Comparison of ENCODE assay signal across 16 mouse cellular contexts in the genomic region with DNA sequence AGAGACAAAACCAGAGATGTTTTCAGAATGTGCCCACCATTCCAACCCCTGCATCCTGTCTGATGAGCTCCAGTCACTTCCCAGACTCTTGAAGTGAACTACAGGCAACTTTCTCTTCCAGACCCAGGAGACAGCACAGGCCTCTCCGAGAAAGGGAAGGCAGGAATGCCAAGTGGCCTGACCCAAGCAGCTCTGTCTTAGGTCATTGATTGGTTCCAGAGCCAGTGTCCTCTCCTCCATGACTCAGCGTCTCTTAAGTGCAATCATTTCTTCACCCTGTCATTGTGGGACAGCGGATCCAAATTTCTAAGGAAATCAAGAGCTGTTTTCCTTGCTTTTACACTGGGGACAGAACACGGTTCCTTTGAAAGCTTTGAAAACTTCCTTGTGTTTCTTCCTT.
A peak's percentile ranks its signal among the peaks of the same experiment; 100 is the strongest.
DNase-seq lines count a peak whose midpoint lies in the region; ATAC-seq and TF ChIP-seq lines count a peak whose summit lies in the region.
"Had no signal": no experiment of that assay in that cellular context is flagged by ENCODE, and none has a peak within 500 bp of the region (broad histone marks: within the 10 kb centered on the region; RNA-seq: fewer than 3 reads in every experiment).

No protein-coding gene starts in this region.

- 58% methylated on average over 4 of the region's 4 CpGs for WGBS in limb, embryonic 15.5 days
- WGBS in limb, embryonic 10.5 days, result 59% methylated on average over 4 of the region's 4 CpGs
- WGBS in embryonic facial prominence, embryonic 14.5 days, result 46% methylated on average over 4 of the region's 4 CpGs
- WGBS in stomach, postnatal 0 days, result 49% methylated on average over 4 of the region's 4 CpGs

- H3K4me3 ChIP-seq in gastrocnemius, adult 2 months, result no peak overlapping the region
- H3K4me3 ChIP-seq in limb, embryonic 15.5 days, result no peak overlapping the region
- H3K4me3 ChIP-seq in limb, embryonic 10.5 days, result no peak overlapping the region
- H3K4me3 ChIP-seq in embryonic facial prominence, embryonic 14.5 days (ENCODE audit: low read depth, low read length), result no peak overlapping the region
- no peak overlapping the region for H3K4me3 ChIP-seq in stomach, postnatal 0 days (ENCODE audit: low read depth, low read length)
- H3K4me3 ChIP-seq: layer of hippocampus, adult 2 months; left cerebral cortex, adult 2 months; limb, embryonic 12.5 days; neural tube, embryonic 13.5 days had no signal

- H3K9me3 ChIP-seq in limb, embryonic 15.5 days, result no peaks in the 10 kb centered on the region
- no peaks in the 10 kb centered on the region for H3K9me3 ChIP-seq in limb, embryonic 10.5 days (replicated peaks)
- no peaks in the 10 kb centered on the region for H3K9me3 ChIP-seq in embryonic facial prominence, embryonic 14.5 days (ENCODE audit: control insufficient read depth, low read length)
- H3K9me3 ChIP-seq in stomach, postnatal 0 days (ENCODE audit: control insufficient read depth, low read length), result no peaks in the 10 kb centered on the region
- H3K9me3 ChIP-seq: limb, embryonic 12.5 days had no signal

- no peak for TF ChIP-seq CTCF in gastrocnemius, adult 2 months (IDR thresholded peaks at IDR 0.05)
- TF ChIP-seq CTCF in stomach, postnatal 0 days (IDR thresholded peaks at IDR 0.05; ENCODE audit: low read depth), result no peak

- H3K4me1 ChIP-seq in limb, embryonic 15.5 days, result peaks cover 4% of the 10 kb centered on the region
- peaks cover 10% of the 10 kb centered on the region for H3K4me1 ChIP-seq in limb, embryonic 10.5 days
- peaks cover 12% of the 10 kb centered on the region; the same call in 1 of the 2 replicates for H3K4me1 ChIP-seq in embryonic facial prominence, embryonic 14.5 days (ENCODE audit: control insufficient read depth, insufficient read depth, low read length)
- H3K4me1 ChIP-seq in stomach, postnatal 0 days (replicated peaks; ENCODE audit: control insufficient read depth, insufficient read depth), result 0 out of 2 replicates have a peak, but pooled peaks cover 3% of the 10 kb centered on the region
- H3K4me1 ChIP-seq: limb, embryonic 12.5 days; neural tube, embryonic 13.5 days had no signal

- DNase-seq in gastrocnemius, adult 2 months, result peak; percentile 40
- no peak for DNase-seq in gastrocnemius, postnatal 10 days
- no peak for DNase-seq in limb, embryonic 10.5 days (ENCODE audit: low spot score)
- no peak for DNase-seq in embryonic facial prominence, embryonic 14.5 days (ENCODE audit: low spot score)
- DNase-seq in stomach, postnatal 0 days (ENCODE audit: low spot score), result no peak
- no peak for DNase-seq in frontal cortex, postnatal 10 days (ENCODE audit: low spot score in 2 of 2)
- DNase-seq: cerebellum, postnatal 14 days; gastrocnemius, postnatal 14 days had no signal

- H3K4me2 ChIP-seq in limb, embryonic 15.5 days, result no peak overlapping the region
- H3K4me2 ChIP-seq in embryonic facial prominence, embryonic 14.5 days (ENCODE audit: low read depth, low read length), result no peak overlapping the region
- no peak overlapping the region for H3K4me2 ChIP-seq in stomach, postnatal 0 days (replicated peaks; ENCODE audit: low read depth)
- H3K4me2 ChIP-seq: limb, embryonic 12.5 days; neural tube, embryonic 13.5 days had no signal

- H3K36me3 ChIP-seq in limb, embryonic 15.5 days, result no peaks in the 10 kb centered on the region
- H3K36me3 ChIP-seq in limb, embryonic 10.5 days, result no peaks in the 10 kb centered on the region
- H3K36me3 ChIP-seq in embryonic facial prominence, embryonic 14.5 days (ENCODE audit: control insufficient read depth, insufficient read depth, low read length), result no peaks in the 10 kb centered on the region
- H3K36me3 ChIP-seq in stomach, postnatal 0 days (ENCODE audit: control insufficient read depth, insufficient read depth, low read length), result no peaks in the 10 kb centered on the region
- H3K36me3 ChIP-seq: limb, embryonic 12.5 days; neural tube, embryonic 13.5 days had no signal

- intact Hi-C loops in gastrocnemius, adult 2 months (cut with DNase I), result no loop called here

- H3K9ac ChIP-seq in limb, embryonic 15.5 days, result no peak overlapping the region
- no peak overlapping the region for H3K9ac ChIP-seq in embryonic facial prominence, embryonic 14.5 days (ENCODE audit: low read depth, low read length)
- no peak overlapping the region for H3K9ac ChIP-seq in stomach, postnatal 0 days (ENCODE audit: low read length)
- H3K9ac ChIP-seq: limb, embryonic 12.5 days; neural tube, embryonic 13.5 days had no signal

- H3K27me3 ChIP-seq in limb, embryonic 15.5 days, result no peaks in the 10 kb centered on the region
- no peaks in the 10 kb centered on the region for H3K27me3 ChIP-seq in limb, embryonic 10.5 days (ENCODE audit: low read depth, poor library complexity, severe bottlenecking)
- no peaks in the 10 kb centered on the region for H3K27me3 ChIP-seq in embryonic facial prominence, embryonic 14.5 days (replicated peaks; ENCODE audit: control insufficient read depth, insufficient read depth, low read length)
- H3K27me3 ChIP-seq in stomach, postnatal 0 days (ENCODE audit: control insufficient read depth, insufficient read depth, low read length), result no peaks in the 10 kb centered on the region
- H3K27me3 ChIP-seq: limb, embryonic 12.5 days; neural tube, embryonic 13.5 days; Patski had no signal

- no peak for TF ChIP-seq EP300 in stomach, postnatal 0 days (optimal IDR thresholded peaks at IDR 0.05)

- H3K27ac ChIP-seq in gastrocnemius, adult 2 months, result peak overlapping the region; percentile 81
- peak overlapping the region; percentile 11; the same call in 1 of the 2 replicates for H3K27ac ChIP-seq in limb, embryonic 15.5 days
- H3K27ac ChIP-seq in limb, embryonic 10.5 days, result no peak overlapping the region
- H3K27ac ChIP-seq in embryonic facial prominence, embryonic 14.5 days (replicated peaks; ENCODE audit: low read depth, low read length), result peak overlapping the region; percentile 85
- no peak overlapping the region for H3K27ac ChIP-seq in stomach, postnatal 0 days (replicated peaks)
- H3K27ac ChIP-seq: layer of hippocampus, adult 2 months; left cerebral cortex, adult 2 months; limb, embryonic 12.5 days; neural tube, embryonic 13.5 days had no signal

- no peak for ATAC-seq in limb, embryonic 15.5 days (ENCODE audit: insufficient number of reproducible peaks, low FRiP score, low TSS enrichment, low read depth)
- ATAC-seq in embryonic facial prominence, embryonic 14.5 days (ENCODE audit: low read depth), result no peak
- ATAC-seq in stomach, postnatal 0 days (ENCODE audit: low FRiP score, low TSS enrichment), result peak; percentile 49; the same call in 1 of the 2 replicates
- ATAC-seq in erythroid progenitor cell, adult 5-6 weeks (replicated peaks; ENCODE audit: low FRiP score, poor library complexity, severe bottlenecking), result no peak
- ATAC-seq: forebrain, embryonic 16.5 days; Patski had no signal

Comparison
In these comparisons a context has a peak if more than half of its experiments do, and no peak if none do; other contexts are left out.
1. H3K27ac ChIP-seq: peak in gastrocnemius, adult 2 months (single experiment), limb, embryonic 15.5 days (single experiment) and embryonic facial prominence, embryonic 14.5 days (single experiment); none in limb, embryonic 10.5 days (single experiment) and stomach, postnatal 0 days (single experiment).